Mouse (Mus musculus) liver, embryonic 11.5 days (tissue): ENCODE data around the gene Teddm2. TPM values are rescaled to one million over a fixed set of nuclear protein-coding genes. Genes with fewer than 3 reads are reported as not detected.
"Not testable (repeated sequence)": the region's sequence is repeated elsewhere in the genome, so short reads cannot be mapped to it uniquely, and the experiment has no call there.

Experiments
- ATAC-seq: fragments of 200-750 bp; cut with Nextera tagmentation; replicated peaks from 2 replicates; pipeline ENCODE4 v1.8.0; 2017; ENCODE audit warnings: moderate number of reproducible peaks, mild to moderate bottlenecking, moderate TSS enrichment, moderate library complexity; ENCODE audit not compliant: low FRiP score
- DNase-seq: peaks from one replicate; pipeline ENCODE4 v3.0.0-alpha.2; 2017; ENCODE audit warnings: low spot score
- H3K27ac ChIP-seq: fragments of 300-500 bp; sonication (generic); 2 replicates; pipeline ENCODE4 v1.5.1; 2014; ENCODE audit warnings: mild to moderate bottlenecking, low read depth, low read length, control low read depth
- H3K27me3 ChIP-seq: fragments of 300-500 bp; sonication (generic); replicated peaks from 2 replicates; pipeline ENCODE4 v1.6.1; 2014; ENCODE audit warnings: low read length, mixed read lengths; ENCODE audit not compliant: control insufficient read depth, insufficient read depth
- H3K36me3 ChIP-seq: fragments of 300-500 bp; sonication (generic); 2 replicates; pipeline ENCODE4 v1.6.1; 2014; ENCODE audit warnings: mild to moderate bottlenecking, low read length, moderate library complexity, mixed read lengths; ENCODE audit not compliant: control insufficient read depth, insufficient read depth
- H3K4me1 ChIP-seq: fragments of 300-500 bp; sonication (generic); replicated peaks from 2 replicates; pipeline ENCODE4 v1.6.1; 2014; ENCODE audit warnings: low read length, mixed read lengths; ENCODE audit not compliant: control insufficient read depth, insufficient read depth
- H3K4me2 ChIP-seq: fragments of 300-500 bp; sonication (generic); 2 replicates; pipeline ENCODE4 v1.6.1; 2014; ENCODE audit warnings: mild to moderate bottlenecking, control low read depth, moderate library complexity
- H3K4me3 ChIP-seq: fragments of 300-500 bp; sonication (generic); 2 replicates; pipeline ENCODE4 v1.5.1; 2014; ENCODE audit warnings: low read depth, low read length, control low read depth
- H3K9ac ChIP-seq: fragments of 300-500 bp; sonication (generic); 2 replicates; pipeline ENCODE4 v1.6.1; 2014; ENCODE audit warnings: low read depth, low read length, control low read depth
- H3K9me3 ChIP-seq: fragments of 300-500 bp; sonication (generic); 2 replicates; pipeline ENCODE4 v1.6.1; 2016; ENCODE audit warnings: low read length, inconsistent platforms, mixed read lengths; ENCODE audit not compliant: control insufficient read depth
- WGBS: fragments of 180-500 bp; shearing (Covaris S2); extraction: QIAGEN DNeasy Blood & Tissue Kit; methylation state at CpG from one replicate; pipeline ENCODE4 v1.1.7; 2014; 5-methylcytosine and 5-hydroxymethylcytosine counted together
- polyA plus RNA-seq: library from polyadenylated mRNA; unstranded; fragments of >200 nt; fragmentation: Nextera tagmentation; extraction: Ambion mirVana; gene quantifications from 2 replicates; pipeline ENCODE4 v1.2.1, GENCODE M21; 2014

The Teddm2 gene
- polyA plus RNA-seq, 1 experiment from 2014 or later: 0.45 TPM

DNA sequence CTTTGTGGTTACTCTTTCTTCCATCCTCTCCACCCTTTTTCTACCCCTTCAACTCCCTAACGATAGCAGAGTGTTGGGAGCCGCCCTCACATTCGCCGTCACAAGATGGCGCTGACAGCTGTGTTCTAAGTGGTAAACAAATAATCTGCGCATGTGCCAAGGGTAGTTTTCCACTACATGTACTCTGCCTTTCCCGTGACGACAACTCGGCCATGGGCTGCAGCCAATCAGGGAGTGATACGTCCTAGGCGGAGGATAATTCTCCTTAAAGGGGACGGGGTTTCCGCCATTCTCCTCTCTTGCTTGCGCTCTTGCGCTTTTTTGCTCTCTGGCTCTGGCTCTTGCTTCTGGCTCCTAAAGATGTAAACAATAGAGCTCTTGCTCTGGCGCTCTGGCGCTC is 19.6 kb downstream of the Teddm2 start:
- not testable (repeated sequence) for ATAC-seq, H3K27me3 ChIP-seq, H3K4me3 ChIP-seq, H3K4me1 ChIP-seq, H3K4me2 ChIP-seq, H3K36me3 ChIP-seq, H3K27ac ChIP-seq, DNase-seq, H3K9me3 ChIP-seq, H3K9ac ChIP-seq
- WGBS: 89% methylated on average over 17 of the region's 17 CpGs

GRCm38 (mm10) chr1:153874045-153874444 is 26.0 kb downstream of the Teddm2 start, which contains the start of gene Teddm1b:
TSS of gene Teddm1b (plus strand) at chr1:153874345.
- 78% methylated on average over 6 of the region's 6 CpGs for WGBS
- no peak within 1 kb of the TSS for H3K27ac ChIP-seq
- H3K4me3 ChIP-seq: no peak within 1 kb of the TSS
- H3K9ac ChIP-seq: no peak within 1 kb of the TSS
- DNase-seq: no peak
- H3K36me3 ChIP-seq: no peaks in the 10 kb centered on the region
- no peaks in the 10 kb centered on the region for H3K9me3 ChIP-seq
- H3K4me2 ChIP-seq: no peak within 1 kb of the TSS
- H3K4me1 ChIP-seq: no peaks in the 10 kb centered on the region
- H3K27me3 ChIP-seq: no peaks in the 10 kb centered on the region
- ATAC-seq: no peak

DNA sequence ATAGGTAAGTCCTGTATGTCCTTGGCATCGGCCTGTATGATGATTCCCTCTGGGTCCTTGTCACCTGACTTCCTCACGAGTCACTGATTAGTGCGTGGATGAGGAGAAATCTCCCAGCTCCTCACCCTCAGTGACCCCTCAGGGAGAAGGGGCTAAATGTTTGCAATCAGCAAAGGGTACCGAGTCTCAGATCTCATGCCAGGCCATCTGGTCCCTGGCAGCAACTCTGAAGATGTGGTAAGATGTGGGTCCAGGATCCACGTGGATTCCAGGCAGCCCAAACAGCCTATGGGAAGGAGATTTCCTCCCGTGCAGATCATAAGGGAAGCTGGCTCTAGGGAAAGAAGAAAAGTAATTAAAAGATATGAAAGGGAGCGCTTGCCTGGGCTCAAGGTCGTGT is 44.1 kb downstream of the Teddm2 start:
- DNase-seq: no peak
- no peaks in the 10 kb centered on the region for H3K9me3 ChIP-seq
- no peaks in the 10 kb centered on the region for H3K36me3 ChIP-seq
- no peak overlapping the region for H3K4me3 ChIP-seq
- no peaks in the 10 kb centered on the region for H3K4me1 ChIP-seq
- no peak overlapping the region for H3K4me2 ChIP-seq
- WGBS: 73% methylated on average over 8 of the region's 8 CpGs
- no peak for ATAC-seq
- no peaks in the 10 kb centered on the region for H3K27me3 ChIP-seq
- H3K9ac ChIP-seq: no peak overlapping the region
- H3K27ac ChIP-seq: no peak overlapping the region

DNA sequence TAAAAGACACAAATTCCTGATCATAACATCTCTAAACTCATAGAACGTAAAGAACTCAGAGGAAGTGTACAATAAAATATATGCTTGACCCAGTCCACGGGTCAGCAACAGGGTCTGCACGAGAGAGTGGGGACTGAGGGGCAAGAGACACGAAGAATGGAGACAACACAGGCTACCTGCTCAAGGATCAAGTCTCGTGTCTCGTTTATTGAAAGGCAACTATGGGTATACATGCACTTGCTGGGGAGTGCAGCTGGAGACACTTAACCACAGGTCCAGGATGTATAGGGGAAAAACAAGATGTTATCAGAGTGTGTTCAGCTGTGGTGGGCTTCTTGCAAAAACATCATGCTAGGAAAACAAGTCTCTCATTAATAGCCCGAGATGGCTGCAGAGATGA is 47.3 kb downstream of the Teddm2 start:
- ATAC-seq, H3K9me3 ChIP-seq, H3K36me3 ChIP-seq, H3K9ac ChIP-seq, H3K27ac ChIP-seq, DNase-seq, H3K4me1 ChIP-seq, H3K27me3 ChIP-seq, H3K4me3 ChIP-seq, H3K4me2 ChIP-seq: not testable (repeated sequence)
- 63% methylated on average over 7 of the region's 7 CpGs for WGBS

GRCm38 (mm10) chr1:153846867-153847266 is 53.2 kb downstream of the Teddm2 start:
- WGBS: 22% methylated on average over 6 of the region's 6 CpGs
- DNase-seq: no peak
- no peaks in the 10 kb centered on the region for H3K9me3 ChIP-seq
- H3K27me3 ChIP-seq: no peaks in the 10 kb centered on the region
- no peak overlapping the region for H3K4me3 ChIP-seq
- ATAC-seq: no peak
- H3K4me2 ChIP-seq: no peak overlapping the region
- no peaks in the 10 kb centered on the region for H3K36me3 ChIP-seq
- no peaks in the 10 kb centered on the region for H3K4me1 ChIP-seq
- no peak overlapping the region for H3K9ac ChIP-seq
- no peak overlapping the region for H3K27ac ChIP-seq

DNA sequence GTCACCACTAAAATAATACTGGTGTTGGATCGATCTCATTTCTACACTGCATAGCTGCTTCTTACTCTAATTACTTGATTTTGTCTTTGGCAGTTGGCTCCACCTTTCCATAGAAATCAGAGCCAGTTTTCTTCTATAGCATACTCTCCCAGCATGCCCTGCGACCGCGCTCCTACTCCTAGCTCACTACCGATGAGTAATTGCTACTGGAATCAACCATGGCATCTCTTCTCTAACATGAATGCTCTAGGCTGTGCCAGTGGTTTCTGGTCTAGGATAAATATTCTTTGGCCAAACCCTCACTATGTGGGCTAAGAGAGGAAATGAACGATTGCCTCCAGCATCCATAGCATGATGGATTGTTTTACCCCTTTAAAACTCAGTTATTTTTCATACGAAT is 53.6 kb downstream of the Teddm2 start:
- Histone ChIP-seq H3K27ac (no peak overlapping the region), H3K27me3 (no peaks in the 10 kb centered on the region), H3K9me3 (no peaks in the 10 kb centered on the region), H3K4me1 (no peaks in the 10 kb centered on the region), H3K9ac (no peak overlapping the region), H3K4me3 (no peak overlapping the region), H3K36me3 (no peaks in the 10 kb centered on the region), H3K4me2 (no peak overlapping the region)
- DNase-seq (no peak), ATAC-seq (no peak)
- WGBS: 84% methylated on average over 7 of the region's 7 CpGs

GRCm38 (mm10) chr1:153844042-153844441 is 56.0 kb downstream of the Teddm2 start, which contains the start of gene Rgsl1:
TSS of gene Rgsl1 (minus strand) at chr1:153844142.
- Histone ChIP-seq H3K4me1 (no peaks in the 10 kb centered on the region), H3K36me3 (no peaks in the 10 kb centered on the region), H3K9me3 (no peaks in the 10 kb centered on the region), H3K9ac (no peak within 1 kb of the TSS), H3K4me3 (no peak within 1 kb of the TSS), H3K27ac (no peak within 1 kb of the TSS), H3K4me2 (no peak within 1 kb of the TSS), H3K27me3 (no peaks in the 10 kb centered on the region)
- no peak for ATAC-seq
- 93% methylated on average over 8 of the region's 8 CpGs for WGBS
- DNase-seq: no peak

DNA sequence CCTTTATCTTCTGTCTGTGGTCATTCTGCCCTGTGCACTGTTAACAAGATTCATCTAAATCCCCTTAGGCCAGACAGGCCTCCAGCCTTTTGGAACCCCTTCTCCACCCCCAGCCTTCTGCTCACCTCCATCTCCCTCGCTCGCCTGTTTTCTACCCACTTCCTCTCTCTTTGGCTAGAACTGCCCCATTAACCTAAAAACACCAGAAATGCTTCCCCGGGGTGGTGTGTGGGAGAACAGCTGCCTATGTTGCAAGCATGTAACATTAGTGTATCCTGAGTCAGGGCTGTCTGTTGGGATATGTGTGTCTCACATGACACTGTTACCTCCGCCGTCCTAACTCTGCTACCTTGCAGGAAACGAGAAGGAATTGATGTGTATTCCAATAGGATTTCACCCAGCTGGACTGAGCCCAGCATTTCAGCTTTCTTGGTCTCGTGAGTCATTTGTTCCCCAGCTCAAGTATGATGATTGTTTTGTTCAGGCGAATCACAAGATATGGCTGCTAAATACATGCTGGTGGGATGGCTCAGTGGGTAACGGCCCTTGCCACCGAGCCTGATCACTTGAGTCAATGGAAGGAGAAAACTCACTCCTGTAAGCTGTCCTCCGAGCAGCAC is 57.8 kb downstream of the Teddm2 start:
- 84% methylated on average over 11 of the region's 11 CpGs for WGBS

GRCm38 (mm10) chr1:153836036-153836435 is 64.0 kb downstream of the Teddm2 start:
- Histone ChIP-seq H3K4me1 (no peaks in the 10 kb centered on the region), H3K27me3 (no peaks in the 10 kb centered on the region), H3K4me2 (no peak overlapping the region), H3K9me3 (no peaks in the 10 kb centered on the region), H3K4me3 (no peak overlapping the region), H3K36me3 (no peaks in the 10 kb centered on the region), H3K9ac (no peak overlapping the region), H3K27ac (no peak overlapping the region)
- WGBS: 67% methylated on average over 4 of the region's 4 CpGs
- no peak for ATAC-seq
- DNase-seq: no peak

More for the DNA sequence above, 57.8 kb downstream of the Teddm2 start:
- no peaks in the 10 kb centered on the region for H3K36me3 ChIP-seq
- H3K9ac ChIP-seq: no peak overlapping the region
- no peaks in the 10 kb centered on the region for H3K27me3 ChIP-seq
- no peak overlapping the region for H3K4me3 ChIP-seq
- no peaks in the 10 kb centered on the region for H3K4me1 ChIP-seq
- ATAC-seq: no peak
- no peak for DNase-seq
- no peak overlapping the region for H3K4me2 ChIP-seq
- no peaks in the 10 kb centered on the region for H3K9me3 ChIP-seq
- H3K27ac ChIP-seq: no peak overlapping the region
